Mouse (Mus musculus): ENCODE data around the gene Olfr1368. TPM values are rescaled to one million over a fixed set of nuclear protein-coding genes. Genes with fewer than 3 reads are reported as not detected.
"Not testable (repeated sequence)": the region's sequence is repeated elsewhere in the genome, so short reads cannot be mapped to it uniquely, and the experiment has no call there.

Olfr1368 gene
- total RNA-seq, 2 experiments from 2014 or later: not detected

DNA sequence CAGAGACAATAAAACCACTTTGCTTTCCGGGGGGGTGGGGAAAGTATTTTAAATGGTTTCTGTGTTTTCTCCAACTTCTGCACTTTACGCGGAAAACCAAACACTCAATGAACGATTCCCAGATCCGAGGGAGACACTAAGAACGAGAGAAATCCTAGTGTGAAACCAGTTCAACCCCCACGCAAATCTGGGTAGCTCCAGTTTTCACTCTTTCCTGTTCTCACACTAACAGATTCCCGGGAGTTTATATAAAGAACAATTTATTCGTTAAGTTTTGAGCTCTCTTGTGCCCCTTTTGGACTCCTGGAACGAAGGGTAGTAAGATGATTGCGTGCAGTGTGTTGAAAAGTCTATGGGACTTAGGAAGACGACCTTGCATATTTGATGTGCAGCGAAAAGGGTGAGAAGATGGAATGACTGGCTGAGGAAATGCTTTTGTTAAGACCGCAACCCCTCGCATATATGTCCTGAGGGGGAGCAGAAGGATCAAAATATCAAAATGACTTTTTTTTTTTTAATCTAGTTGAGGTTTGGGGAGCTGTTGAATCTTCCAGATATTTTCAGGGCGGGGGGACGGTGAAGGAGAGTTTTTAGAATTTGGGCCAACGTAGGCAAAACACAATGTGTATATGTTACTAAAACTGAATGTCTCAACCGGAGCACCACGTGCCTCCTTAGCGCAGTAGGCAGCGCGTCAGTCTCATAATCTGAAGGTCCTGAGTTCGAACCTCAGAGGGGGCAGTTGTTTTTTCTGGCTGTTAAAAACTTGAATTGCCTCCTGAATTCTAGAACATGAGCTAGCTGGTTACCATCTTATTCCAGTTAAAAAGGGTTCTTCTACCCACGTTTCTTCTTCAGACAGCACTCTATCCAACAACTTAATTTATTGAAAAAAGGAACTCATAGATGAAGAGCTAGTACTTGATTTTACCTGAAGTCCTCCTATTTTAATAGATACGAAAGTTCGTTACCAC is 21.6 kb upstream of the Olfr1368 start:
- peak; percentile 84 for DNase-seq

DNA sequence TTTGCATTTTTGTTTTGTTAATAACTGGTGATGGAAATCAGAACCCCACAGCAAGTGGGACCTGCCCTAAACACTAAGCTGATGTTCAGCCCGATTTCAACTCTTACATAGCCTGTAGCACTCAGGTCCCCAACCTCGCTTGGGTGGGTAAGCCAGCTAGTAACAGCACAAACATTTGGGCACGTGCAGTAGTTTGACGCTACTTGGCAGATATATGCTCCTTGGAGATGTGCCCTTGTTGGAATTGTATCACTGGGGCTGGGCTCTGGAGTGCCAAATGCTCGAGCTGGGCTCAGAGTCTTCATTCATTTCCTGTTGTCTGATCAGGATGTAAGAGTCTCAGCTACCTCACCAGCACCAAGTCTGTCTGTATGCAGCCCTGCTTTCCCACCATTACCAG is 16.9 kb upstream of the Olfr1368 start:
- DNase-seq: peak; percentile 18

DNA sequence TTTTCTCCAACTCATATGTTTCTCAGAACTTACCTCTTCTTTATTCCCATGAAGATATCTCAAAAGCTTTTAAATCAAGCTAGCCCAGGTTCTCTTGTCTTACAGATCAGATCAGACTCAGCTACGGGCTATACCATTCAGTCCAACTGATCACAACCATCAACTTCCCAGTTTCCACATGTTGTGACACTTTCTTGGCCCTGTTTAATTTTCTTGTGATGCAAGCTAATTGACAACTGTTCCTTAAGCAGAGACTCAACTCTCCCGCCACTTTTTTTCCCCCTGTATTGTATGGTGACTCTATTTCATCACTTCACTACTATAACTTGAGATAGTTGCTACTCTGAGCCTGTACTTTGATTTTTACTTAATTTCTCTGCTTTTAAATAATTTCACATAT is 15.9 kb upstream of the Olfr1368 start:
- DNase-seq: no peak

DNA sequence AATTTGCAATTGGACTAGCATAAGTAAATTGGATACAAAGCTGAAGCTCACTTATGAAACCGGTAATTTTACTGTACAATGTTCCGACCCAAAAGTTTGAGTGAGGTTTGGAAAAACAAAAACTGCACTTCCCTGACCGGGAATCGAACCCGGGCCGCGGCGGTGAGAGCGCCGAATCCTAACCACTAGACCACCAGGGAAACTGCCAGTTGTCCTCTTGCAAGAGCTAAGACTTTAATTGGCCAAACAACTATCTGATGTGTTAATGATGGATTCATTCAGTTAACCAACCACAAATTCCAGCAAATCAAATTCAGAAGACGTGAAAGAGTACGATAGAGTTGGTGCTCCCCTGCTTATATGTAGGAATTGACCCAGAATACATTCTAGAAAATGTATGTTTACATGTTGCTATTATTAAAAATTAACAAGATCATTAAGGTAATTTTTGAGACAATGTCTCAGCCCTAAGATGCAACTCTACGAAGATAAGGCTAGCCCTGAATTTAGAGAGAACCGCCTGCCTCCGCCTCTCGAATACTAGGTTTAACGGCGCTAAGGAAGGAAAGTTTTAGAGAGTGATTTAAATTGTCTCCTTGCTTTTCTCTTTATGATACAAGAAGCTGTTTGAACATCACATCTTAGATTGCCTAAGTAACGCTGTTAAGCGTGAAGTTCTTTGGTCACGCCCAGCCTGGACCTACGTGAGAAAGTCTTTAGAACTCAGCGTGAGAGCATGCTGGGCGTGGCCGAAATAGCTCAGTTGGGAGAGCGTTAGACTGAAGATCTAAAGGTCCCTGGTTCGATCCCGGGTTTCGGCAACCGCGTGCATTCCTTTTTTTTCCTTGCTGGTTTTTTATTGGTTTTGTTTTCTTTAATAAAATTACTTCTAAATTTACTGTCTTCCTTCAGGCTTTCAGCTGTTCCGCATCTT is 15.3 kb upstream of the Olfr1368 start:
- peak; percentile 96 for DNase-seq

DNA sequence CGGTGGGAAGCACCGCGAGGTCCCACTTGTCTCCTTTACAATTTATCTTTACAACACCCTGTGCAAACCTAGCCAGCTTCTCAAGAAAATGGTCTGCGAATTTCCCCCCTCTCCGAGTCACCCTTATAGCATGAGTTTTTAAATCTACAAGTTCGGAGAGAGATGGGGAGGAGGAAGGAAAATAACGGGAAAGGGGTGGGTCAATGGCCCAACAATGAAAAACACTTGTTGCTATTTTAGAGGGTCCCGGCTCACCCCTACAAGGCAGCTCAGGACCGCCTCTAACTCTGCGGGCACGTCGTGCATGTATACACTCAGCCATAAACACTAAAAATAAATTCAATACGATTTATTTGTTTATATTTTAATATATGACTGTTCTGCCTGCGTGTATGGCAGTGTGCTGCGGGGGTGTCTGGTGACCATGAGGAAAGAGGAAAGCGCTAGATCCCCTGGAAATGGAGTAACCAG is 14.4 kb upstream of the Olfr1368 start:
- DNase-seq: peak; percentile 20

DNA sequence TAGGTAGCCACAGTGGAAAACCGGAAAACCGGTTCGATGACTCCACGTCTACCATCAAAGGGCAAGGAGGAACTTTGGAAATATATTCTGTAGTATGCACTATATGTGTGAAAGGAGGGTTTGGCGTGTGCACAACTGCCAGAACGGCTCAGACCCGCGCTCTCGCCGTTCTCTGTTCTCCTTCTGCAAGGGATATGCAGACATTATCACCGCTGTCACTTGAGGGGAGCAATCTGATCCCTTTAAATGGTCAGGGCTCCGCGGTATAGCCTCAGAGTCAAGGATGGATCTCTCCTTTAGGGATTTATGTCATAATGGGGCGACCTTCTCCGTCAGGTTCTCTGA is 13.8 kb upstream of the Olfr1368 start:
- peak; percentile 24 for DNase-seq

DNA sequence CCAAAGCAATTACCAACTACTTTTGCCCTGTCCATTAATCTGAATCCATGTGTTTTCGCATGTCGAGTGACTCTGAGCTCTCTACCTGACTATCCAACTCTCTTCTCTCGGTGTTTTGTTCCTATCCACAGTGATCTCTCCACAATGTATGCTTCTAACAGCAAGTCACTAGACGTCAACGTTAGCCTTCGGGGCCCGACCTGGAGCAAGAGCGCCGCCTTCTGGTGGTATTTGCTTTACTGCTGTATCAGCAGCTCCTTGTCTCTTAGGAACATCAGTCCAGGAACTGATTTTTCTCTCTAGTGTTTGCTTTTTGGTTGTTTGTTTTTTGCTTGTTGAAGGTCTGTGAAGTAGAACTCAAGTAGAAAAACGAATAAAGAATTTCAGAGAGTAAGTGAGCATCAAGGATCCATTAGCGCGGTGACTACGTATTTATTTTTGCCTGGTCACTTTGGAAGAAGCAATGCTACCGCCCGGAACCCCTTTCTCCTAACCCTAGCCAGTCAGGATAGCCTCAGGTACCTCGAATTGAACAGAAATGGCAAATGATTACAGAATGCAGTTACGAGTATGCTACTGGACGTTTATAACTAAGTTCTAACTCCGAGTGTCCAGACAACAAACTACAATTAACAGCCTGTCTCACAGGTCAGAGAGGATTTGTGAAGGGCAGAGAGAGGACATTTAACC is 13.3 kb upstream of the Olfr1368 start:
- peak; percentile 92 for DNase-seq

DNA sequence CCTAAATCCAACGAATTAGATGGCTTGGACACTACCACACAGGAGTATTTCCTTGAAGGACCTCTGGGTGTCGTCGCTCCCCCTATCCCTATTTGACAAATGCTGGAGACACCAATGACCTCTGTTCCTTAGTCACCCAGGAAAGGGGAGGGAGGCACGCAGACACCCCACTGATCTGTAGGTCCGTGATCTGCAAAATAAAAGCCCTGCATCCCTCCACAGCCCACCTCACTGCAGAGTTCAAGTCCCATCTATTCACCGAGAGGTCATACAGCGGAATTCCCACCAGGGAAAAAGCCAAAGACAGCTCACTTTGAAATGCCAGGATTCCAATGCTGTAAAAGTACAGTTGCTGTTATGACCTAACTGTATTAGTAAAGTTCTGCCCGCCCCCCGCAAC is 12.4 kb upstream of the Olfr1368 start:
- no peak for DNase-seq

DNA sequence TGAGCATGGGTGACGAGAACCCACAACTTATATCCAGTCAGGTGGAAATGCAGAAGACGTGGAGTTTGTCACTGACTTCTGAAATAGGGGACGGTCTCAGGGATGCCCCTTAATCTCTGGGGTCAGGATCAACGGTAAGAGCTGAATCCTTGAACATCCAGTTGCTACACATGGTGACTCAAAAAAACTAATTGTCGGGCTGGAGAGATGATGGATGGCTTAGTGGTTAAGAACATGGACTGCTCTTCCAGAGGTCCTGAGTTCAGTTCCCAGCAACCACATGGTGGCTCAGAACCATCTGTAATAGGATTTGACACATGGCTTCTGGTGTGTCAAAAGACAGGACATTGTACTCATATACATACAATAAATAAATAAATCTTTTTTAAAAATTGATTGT is 10.2 kb upstream of the Olfr1368 start:
- DNase-seq: no peak

DNA sequence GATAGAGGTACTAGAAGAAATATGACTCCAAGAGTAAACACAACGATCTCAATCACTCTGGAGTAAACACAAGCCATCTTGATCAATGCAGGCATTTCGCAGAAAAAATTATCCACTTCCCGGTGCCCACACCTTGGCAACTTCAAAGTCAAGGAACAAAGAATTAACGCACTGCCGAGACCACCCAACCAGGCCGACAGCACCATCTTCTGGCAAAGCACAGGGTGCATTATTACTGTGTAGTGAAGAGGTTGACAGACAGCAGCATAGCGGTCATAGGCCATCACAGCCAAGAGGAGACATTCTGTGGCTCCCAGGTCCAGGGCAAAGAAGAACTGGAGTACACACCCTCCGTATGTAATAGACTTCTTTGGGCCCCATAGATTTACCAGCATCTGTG is 3.2 kb downstream of the Olfr1368 start:
- DNase-seq: peak; percentile 20

DNA sequence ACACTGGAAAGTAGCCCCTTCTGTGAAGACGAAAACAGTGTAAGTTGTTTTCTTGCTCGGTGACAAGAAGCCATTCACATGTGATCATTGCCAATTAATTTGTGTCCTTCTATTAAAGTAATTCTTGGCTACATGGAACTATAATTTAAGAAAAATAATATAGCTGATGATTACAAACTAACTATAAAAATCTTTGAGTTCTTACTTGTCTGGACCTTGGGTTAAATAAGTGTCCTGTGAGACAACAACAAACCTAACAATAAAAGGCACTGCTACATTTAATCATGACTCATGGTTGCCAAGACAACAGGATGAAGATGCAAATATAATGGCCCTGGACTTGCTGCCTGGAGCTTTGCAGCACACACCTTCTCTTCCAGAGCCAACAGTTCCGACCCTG is 16.3 kb downstream of the Olfr1368 start, which contains the start of gene Olfr263:
Gene Olfr263, plus strand, starts transcription at position 301 of the 400 bp plus-strand sequence.
- not testable (repeated sequence) for DNase-seq

DNA sequence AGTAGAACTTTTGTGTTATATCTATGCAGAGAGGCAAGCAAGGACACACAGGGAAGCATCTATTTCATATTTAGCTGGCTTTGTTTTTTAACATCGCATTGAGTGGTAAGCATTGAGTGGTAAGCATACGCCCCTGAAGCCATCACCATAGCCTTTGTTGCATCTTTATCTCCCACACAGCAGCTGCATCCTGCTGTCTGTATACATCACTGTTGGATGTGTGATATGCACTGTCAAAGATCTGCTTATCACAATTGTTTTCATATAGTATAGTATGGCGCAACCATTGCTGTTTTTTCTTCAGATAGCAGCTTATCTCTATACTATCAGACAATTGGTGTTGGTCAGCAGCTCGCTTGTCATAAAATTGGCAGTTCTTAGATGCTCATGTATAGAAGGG is 31.5 kb downstream of the Olfr1368 start:
- no peak for DNase-seq

DNA sequence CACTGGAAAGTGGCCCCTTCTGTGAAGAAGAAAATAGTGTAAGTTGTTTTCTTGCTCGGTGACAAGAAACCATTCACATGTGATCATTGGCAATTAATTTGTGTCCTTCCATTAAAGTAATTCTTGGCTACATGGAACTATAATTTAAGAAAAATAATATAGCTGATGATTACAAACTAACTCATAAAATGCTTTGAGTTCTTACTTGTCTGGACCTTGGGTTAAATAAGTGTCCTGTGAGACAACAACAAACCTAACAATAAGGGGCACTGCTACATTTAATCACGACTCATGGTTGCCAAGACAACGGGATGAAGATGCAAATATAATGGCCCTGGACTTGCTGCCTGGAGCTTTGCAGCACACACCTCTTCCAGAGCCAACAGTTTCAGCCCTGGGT is 34.5 kb downstream of the Olfr1368 start, which contains the start of gene Olfr1369-ps1:
Gene Olfr1369-ps1, plus strand, starts transcription at position 301 of the 400 bp plus-strand sequence.
- not testable (repeated sequence) for DNase-seq

DNA sequence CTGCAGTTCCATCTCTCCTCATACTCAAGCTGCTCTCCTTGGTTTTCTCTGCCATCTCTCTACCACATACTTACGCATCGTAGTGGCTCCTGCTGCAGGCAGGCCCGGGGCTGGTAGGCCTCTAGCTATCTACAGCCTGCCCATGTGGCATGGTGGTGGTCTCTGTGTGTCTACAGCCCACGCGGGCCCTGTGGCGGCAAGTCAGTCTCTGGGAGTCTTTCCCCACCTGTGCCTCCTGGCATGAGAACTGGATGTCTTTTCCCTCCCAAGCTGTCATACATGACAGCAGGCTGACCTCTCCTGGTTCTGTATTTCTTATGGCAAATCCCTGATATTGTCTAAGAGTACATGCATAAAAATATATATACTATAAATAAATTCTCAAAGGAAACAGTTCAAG is 35.2 kb downstream of the Olfr1368 start:
- no peak for DNase-seq

DNA sequence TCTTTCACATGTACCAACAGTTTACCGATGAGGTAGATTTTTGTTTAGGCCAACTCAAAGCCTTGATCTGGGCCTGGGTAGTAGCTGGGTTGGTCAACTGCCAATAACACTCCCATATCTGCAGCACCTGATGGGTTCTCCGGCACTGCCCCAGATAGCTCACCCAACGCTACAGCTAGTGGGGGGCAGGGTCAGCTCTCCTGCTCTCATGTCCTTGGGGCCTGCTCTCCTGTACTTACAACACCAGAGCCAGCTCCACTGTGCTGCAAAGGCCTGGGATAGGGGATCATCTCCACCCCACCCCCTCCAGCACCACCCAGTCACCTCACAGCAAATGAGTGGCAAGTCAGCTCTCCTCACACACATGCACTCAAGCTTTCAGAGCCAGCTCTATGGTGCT is 35.9 kb downstream of the Olfr1368 start:
- no peak for DNase-seq

Other genes starting within 250 kb of the Olfr1368 start
- not detected for gene Olfr1370, start 70.9 kb downstream of the Olfr1368 start, total RNA-seq (2021)
- gene Olfr1369-ps1, start 34.4 kb downstream of the Olfr1368 start, total RNA-seq (2021): not detected
- not detected for gene Olfr263, start 16.2 kb downstream of the Olfr1368 start, total RNA-seq (2021)
- 10 to 100 TPM; 50.2 to 51.9 TPM for gene Trim27, start 33.6 kb upstream of the Olfr1368 start, total RNA-seq (2021)
- gene Gpx5, start 146.9 kb upstream of the Olfr1368 start, total RNA-seq (2021): not detected
- under 1 TPM in 1 of 2 experiments, not detected in 1; 0.27 TPM for gene Gpx6, start 166.3 kb upstream of the Olfr1368 start, total RNA-seq (2021)
- not detected for gene Olfr1367, start 201.0 kb upstream of the Olfr1368 start, total RNA-seq (2021)
- 1 to 10 TPM; 7.7 to 9.5 TPM for gene Zscan12, start 217.0 kb upstream of the Olfr1368 start, total RNA-seq (2021)